Mouse (Mus musculus): ENCODE data around the gene Mcrip2.
A peak's percentile ranks its signal among the peaks of the same experiment; 100 is the strongest.

DNA sequence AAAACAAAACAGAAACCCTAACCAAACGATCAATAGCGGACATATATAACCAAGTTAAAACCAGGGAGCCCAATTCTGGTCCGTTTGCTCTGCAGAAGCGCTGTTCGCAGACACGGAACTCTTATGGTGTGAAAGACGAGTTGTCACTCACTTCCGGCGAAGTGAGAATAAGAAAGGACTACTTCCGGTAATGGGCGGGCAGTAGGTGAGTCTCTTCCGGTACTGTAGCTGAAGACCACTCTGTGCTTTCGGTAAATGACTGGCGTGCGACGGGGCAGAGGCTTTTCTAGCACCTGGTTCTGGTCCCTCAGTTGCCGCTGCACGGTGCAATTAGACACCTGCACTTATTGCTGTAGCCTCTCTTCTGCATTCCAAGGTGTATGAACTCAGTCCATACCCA, 45.1 kb downstream of the Mcrip2 start, which contains the start of gene Wdr24:
- peak; percentile 60; the same call in 1 of the 2 replicates for TF ChIP-seq POLR2A (IDR thresholded peaks at IDR 0.05; ENCODE audit: low read depth, low read length)
- no peak for TF ChIP-seq CTCF (IDR thresholded peaks at IDR 0.05; ENCODE audit: extremely low read depth, insufficient read depth, insufficient read length, insufficient replicate concordance)

Measured in spleen, adult 2 months (tissue).